Mouse (Mus musculus) layer of hippocampus, postnatal 36 days (tissue): ENCODE data around the gene Sirt1. TPM values are rescaled to one million over a fixed set of nuclear protein-coding genes. Genes with fewer than 3 reads are reported as not detected.
"Not testable (repeated sequence)": the region's sequence is repeated elsewhere in the genome, so short reads cannot be mapped to it uniquely, and the experiment has no call there.

Experiments
- DNase-seq, 2 experiments: peaks; one replicate each; pipeline ENCODE4 v3.0.0; 2022
- total RNA-seq, 2 experiments: library from RNA; stranded (reverse); gene quantifications; 2 replicates each; pipeline ENCODE4 v1.2.3; 2021

Sirt1 gene
- total RNA-seq, 2 experiments from 2014 or later, result 12.8 to 15.4 TPM

DNA sequence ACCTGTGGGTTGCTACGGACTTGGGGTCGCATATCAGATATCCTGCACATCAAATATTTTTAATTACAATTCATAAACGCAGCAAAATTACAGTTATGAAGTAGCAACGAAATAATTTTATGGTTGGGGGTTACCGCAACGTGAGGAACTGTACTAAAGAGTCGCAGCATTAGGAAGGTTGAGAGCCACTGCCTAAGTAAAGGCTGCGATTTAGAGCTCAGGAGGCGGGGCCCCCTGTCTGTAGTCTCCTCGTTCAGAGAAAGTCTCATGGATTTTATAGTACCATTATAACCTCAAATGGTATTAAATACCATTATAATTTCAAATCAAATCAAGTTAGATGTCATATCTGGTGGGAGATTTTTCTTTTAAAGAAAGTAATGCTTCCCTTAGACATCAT is 5.5 kb upstream of the Sirt1 start:
- DNase-seq, result no peak

DNA sequence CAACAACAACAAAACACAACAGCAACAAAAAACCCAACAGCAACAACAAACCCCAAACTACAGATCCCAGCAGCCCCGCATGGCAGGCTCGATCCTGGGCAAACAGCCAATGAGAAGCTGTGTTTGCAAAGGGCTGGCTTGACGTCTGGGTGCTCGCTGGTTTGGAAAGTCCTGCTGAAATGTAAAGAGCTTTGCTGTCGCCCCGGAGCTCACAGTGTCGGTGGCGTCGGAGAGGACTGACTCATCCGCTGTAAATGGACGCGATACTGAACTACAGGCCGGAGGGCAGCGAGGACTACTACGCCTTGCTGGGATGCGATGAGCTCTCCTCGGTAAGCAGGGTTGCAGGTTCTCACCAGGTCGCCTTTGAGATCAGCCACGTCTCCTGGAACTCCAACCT is 4.9 kb upstream of the Sirt1 start:
- peak; percentile 80 to 83 for DNase-seq

DNA sequence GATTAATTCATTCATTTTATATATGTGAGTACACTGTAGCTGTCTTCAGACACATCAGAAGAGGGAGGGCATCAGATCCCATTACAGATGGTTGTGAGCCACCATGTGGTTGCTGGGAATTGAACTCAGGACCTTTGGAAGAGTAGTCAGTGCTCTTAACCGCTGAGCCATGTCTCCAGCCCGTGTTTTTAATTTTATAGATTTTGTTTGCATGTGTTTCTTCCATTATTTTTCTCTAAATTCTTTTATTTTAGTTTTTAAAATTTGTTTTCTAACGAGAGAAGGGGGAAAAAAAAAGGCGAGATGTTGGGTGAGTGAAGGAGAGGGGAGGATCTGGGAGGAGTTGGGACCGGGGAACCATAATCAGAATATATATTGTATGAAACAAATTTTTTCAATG is 4.4 kb upstream of the Sirt1 start:
- DNase-seq, result not testable (repeated sequence)

DNA sequence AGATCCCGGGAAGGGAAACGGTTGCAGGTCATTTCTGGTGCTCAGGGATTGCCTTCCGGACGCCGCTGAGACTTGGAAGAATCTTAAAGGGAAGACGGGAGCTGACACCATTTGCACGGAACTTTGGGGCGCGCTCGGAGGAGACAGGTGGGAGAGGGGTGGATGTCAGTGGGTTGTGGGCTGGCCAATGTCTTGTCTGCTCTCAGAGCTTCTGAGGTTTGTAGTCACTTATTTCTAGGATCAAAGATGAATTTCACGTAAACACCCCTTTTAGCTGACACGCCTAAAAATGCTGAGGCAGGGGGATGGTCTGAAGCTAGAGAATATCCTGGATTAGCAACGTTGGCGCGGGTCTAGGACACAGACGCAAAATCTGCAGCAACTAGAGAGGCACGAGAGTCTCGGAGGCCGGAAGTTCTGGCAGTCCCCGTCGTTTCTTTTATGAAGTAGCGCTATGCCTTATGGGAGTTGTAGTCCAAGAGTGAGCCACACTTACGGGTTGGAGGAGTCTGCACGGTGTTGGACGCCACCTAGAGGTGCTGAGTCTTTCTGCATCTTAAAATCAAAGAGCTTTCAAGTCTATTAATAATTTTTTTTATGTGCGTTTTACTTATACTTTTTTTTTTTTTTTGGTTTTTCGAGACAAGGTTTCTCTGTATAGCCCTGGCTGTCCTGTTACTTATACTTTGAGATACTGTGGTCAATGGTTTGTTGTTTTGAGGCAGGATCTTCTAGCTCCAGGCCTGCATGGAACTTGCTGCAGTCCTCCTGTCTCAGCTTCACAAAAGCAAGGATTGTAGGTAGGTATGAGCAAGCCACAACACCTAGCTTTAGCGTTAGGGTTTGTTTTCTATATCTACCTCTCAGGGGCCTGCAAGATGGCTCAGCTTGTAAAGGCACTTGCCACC is 1.1 kb upstream of the Sirt1 start, which contains the start of gene Dnajc12:
Gene Dnajc12, plus strand, starts transcription at position 72 of the 908 bp plus-strand sequence.
- peak; percentile 66 to 71 for DNase-seq

DNA sequence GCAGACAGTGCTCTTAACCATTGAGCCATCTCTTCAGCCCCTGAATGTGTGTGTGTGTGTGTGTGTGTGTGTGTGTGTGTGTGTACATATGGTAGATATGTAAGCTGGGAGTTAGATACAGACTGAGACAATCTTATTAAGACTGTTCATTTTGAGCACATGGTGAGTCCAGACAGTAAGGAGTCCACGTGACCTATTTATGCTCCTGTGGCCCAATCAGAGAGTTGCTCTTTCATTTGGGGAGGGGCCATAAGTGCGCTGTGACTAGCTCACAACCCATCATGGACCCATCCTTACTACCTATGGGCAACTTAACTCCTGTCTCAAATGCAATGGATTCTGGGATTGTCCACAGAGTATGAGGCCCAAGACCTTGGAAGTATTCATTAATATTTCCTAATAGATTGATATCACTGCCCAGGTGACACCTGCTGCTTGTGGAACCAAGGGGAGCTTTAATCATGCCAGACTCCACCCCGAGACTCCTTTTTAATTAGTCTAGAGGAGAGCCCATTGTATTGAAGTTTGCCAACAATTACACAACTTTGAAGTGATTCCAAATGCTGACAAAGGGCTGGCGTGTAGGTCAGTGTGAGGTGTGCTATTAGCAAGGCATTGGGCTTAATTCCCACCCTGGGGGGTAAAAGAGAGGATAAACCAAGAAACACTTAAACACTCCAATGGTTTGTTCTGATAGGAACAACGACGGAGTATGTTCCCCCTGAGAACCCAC is 2.4 kb downstream of the Sirt1 start:
- DNase-seq, result no peak

DNA sequence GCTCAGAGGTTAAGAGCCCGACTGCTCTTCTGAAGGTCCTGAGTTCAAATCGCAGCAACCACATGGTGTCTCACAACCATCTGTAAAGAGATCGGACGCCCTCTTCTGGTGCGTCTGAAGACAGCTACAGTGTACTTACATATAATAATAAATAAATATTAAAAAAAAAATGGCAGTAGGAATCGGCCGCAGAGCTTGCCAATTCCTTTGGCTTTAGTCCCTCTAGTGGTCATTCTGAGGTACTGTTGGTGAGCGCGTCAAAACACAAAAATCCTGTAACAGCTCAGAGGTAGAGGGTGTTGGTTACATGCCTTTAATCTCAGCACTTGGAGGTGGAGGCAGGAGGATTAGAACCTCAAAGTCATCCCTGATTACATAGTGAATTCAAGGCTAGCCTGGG is 4.0 kb downstream of the Sirt1 start:
- peak; percentile 21 to 22 for DNase-seq

DNA sequence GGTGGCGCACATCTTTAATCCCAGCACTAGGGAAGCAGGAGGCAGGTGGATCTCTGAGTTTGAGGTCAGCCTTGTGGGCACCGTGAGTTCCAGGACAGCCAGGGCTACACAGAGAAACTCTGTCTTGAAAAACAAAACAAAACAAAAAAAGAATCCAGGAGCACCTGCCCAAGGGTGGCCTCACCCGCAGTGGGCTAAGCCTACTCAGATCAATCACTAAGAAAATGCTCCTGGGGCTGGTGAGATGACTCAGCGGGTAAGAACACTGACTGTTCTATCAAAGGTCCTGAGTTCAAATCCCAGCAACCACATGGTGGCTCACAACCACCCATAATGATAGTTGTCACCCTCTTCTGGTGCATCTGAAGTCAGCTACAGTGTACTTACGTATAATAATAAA is 5.2 kb downstream of the Sirt1 start:
- no peak for DNase-seq

DNA sequence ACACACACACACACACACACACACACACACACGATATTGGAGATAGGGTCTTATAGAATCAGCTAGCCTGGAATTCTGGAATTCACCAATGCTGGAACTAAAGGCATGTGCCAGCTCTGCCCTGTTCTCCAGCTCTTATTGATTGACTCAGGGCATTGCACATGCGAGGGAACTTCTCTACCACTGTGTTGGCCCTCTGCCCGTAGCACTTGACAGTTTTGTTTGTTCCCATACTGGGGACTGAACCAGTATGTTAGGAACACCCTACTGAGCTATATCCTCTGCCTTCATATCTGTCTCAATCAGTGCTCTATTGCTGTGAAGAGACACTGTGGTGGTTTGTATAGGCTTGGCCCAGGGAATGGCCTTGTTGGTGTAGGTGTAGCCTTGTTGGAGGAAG is 13.5 kb downstream of the Sirt1 start:
- DNase-seq, result no peak

DNA sequence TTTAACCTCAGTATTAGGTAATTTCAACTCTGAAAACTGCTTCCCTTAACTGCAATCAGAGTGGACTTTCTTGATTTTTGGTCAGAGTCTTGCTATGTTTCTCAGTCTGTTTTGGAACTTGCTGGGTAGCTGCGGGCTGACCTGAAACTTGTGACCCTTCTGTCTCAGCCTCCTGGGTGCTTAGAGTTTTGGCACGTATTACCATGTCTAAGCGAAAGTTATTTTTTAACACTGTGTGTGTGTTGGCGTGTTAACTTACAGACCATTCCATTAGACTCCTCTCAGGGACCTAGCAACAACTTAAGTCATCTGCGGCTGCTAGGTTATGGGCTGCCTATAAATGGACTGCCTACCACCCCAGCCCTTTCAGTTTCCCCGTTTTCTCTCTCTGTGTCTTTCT is 14.1 kb downstream of the Sirt1 start:
- no peak for DNase-seq

DNA sequence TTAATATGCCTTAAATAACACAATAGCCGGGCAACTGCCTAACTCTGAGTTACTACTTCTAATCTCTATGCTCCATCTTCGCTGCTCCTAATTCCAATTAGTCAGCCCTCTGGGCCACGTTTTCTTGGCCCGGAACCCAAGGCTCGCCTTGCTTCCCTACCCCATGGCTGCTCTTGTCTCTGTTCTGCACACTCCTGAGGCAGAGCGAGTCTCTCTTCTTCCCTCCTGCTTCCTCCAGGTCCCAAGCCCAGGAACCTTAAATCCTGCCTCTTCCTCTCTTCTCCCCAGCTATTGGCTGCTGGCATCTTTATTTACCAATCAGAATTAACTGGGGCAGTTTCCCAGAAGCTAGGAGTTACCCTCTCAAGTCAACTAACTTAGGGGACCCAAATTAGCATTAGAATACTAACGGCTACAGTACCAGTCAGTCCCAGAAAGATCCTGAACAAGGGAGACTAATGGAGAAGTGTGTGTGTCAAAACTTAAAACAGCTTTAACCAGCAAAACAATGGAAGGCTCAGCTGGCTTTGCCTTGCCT is 15.5 kb downstream of the Sirt1 start:
- no peak for DNase-seq

DNA sequence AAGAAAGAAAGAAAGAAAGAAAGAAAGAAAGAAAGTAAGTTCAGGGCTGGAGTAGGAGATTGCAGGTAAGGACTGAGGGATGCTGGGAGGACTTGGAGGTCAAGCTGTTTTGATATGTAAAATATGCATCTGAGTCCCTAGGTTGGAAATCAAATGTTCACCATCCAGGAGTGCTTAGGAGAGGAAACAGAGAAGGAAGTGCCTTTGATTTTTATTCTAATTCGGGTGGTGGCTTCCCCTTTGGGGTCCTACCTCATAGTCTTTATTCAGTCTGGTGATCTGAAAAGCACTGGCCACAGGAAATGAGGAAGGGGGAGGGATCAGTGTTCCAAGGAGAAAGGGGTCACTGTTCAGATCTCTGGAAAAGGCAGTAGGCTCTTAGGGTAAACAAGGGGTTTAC is 21.0 kb downstream of the Sirt1 start:
- no peak for DNase-seq

DNA sequence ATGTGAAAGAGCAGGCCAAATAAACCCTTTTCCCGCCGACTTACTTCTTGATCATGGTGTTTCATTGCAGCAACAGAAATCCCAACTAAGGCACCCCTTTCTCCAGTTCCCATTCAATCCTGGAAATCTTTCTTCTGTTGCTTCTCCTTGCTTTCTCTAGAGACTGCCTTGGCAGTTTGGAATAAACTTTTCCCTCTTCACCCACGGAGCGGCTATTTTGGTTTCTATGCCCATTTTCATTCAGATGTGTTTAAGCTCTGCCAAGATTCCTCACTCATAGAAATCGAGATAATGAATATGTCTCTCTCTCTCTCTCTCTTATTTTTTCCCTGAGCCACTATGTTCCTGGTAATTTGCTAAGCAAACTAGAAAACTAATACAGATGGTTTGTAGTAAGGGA is 29.4 kb downstream of the Sirt1 start:
- no peak for DNase-seq

DNA sequence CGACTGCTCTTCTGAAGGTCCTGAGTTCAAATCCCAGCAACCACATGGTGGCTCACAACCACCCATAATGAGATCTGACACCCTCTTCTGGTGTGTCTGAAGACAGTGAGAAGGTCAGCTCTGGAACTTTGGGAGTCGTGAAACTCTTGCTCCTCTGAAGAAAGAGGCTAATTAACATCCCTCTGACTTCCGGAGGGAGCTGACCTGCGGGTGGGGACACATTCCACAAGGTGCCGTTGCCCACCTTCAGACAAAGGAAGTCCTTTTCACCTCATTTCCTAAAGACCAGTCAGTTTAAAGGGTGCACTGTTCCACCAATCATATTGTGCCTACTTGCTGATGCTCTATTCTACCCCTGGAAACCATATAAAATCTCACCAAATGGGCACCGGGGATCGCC is 30.4 kb downstream of the Sirt1 start:
- DNase-seq, result not testable (repeated sequence)

DNA sequence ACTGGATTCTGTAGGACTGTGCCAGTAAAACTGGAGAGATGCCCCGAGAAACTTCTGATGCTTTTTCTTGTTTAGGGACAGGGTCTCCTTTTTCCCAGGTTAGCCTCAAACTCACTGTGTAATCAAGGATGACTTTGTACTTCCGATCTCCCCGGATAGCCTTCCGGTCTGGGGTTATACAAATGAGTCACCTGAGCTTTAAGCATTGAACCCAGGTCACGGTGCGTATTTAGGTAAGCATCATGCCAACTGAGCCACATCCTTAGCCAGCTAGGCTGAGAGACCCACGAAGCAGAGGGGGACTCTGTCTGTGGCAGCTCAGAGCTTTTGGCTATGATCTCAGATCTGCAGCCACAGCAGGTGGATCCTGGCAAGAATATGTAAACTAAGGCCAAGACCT is 30.8 kb downstream of the Sirt1 start:
- DNase-seq, result no peak

DNA sequence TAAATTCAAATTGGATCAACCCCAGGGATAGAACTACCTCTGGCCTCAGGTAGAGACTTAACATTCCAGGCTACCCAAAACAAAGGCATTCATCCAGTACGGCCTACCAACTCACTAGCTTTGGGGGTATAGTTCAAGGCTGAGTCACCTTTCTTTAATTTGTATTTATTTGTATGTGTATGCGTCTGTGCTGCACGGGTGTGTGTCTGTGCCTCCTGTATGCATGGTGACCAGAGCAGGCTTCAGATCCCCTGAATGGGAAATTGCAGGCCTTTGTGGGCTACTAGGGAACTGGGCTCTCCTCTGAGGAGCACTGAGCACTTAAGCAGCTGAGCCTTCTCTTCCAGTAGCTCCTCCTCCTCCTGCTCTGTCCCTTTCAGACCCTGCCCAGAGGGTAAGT is 33.2 kb downstream of the Sirt1 start:
- no peak for DNase-seq

DNA sequence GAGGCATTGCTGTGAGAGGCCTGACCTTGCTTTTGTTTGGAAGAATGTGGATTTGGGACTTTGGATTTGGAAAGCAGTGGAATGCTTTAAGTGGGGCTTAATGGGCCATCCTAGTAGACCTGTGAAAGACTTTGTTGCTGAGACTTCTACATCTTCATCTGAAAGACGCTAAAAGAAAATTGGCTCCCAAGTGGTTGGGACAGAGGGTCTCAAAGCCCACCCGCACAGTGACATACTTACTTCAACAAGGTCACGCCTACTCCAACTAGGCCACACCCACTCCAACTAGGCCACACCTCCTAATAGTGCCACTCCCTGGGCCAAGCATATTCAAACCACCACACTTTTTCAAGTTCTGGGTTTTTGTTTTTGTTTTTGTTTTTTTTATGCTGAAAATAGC is 36.8 kb downstream of the Sirt1 start:
- DNase-seq, result no peak

DNA sequence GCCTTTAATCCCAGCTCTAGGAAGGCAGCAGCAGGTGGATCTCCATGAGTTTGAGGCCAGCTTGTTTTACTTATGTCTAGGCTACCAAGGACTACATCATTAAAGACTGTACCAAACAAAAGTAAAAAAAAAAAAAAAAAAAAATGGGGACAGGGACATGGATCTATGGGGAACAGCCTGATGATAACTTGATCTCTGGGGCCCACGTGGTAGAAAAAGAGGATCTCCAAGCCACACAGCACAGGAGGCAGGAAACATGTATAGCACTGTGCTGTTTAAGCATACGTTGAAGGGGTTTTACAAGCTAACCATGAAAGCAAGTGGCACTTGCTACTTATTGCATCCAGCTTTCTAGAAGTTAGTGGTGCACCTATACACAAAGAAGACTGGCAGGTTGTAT is 40.2 kb downstream of the Sirt1 start:
- DNase-seq, result no peak

DNA sequence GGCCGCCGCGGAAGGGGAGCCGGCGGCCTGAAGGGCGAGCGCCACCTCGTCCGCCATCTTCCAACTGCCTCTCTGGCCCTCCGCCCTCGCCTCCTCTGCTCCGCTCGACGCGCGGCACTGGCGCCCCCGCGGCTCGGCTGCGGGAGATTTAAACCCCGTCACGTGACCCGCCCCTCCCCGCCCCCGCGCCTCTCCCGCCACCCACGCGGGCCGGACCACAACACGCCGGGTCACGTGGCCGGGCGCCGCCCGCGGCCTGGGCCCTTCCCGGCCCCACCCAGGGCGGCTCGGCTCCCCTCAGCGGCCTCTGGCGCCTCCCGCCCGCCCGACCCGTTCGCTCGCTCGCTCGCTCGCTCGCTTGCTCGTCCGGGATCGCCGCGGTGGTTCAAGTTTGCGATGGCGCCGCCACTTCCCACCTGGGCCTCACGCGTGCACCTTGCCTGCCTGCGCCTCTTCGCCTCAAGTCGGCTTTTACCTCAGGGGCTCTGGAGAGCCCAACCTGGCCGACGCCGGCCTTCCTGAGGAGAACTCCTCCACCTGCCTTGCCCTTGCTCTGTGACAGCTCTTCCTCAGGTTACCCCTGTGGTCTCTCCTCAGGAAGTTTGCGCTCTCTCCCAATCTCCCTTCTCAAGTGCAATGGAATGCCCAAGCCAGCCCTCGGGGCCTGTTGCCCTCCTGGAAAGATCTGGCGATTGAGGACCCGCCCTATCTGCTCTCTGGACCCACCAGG is 42.4 kb downstream of the Sirt1 start:
- DNase-seq, result peak; percentile 81 to 85

DNA sequence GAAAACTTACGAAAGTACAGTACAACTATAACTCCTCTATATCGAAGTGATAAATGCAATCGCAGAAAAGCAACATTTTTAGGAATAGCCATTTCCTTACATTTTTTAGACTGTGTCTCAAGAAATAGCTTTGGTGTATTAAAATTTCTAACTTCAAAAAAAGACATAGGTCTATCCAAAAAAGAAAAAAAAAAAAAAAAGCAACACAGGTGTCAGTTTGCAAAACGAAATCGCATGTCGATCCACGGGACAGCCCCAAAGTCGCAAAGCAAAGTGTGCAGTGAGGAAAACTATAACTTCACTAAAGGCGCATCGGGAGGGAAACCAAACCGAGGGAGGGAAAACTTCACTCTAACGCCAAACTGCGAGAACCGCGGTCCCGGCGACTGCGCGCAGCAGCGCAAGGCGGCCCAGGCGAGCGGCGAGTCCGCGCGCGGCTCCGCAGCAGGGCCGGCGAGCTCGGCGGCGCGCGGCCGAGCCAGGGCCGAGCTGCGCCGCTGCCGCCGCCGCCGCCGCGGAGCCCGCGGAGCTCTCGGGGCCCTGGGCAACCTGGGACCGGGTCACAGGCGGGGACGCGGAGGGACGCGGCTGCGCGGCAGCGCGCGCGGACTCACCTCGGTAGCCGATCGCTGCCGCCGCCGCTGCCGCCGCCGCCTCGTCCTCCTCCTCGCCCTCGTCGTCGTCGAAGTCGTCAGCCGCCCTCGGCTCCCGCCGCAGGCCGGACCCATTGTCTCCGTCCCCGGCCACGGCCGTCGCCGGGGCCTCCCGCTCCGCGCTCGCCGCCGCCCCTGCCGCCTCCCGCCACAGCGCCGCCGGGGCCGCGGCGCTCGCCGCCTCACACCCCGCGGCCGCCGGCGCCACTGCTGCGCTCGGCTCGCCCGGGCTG is 43.3 kb downstream of the Sirt1 start:
- peak; percentile 33 to 49 for DNase-seq

DNA sequence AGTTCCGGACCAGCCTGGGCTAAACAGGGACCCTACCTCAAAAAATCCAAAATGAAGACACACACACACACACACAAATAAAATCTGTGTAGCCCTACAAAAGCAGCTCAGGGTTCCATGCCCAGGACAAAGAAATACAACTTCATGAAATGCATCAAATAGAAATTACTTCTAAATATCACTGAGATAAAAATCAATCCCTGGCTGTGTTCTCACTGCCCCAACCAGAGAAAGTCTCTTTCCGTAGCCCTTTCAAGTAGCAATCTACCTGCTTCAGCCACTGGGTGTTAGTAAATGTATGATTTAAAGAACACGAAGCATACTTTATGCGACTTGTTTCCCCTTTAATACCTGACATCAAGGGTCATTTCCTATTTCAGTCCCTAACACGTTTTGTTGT is 44.2 kb downstream of the Sirt1 start:
- no peak for DNase-seq

DNA sequence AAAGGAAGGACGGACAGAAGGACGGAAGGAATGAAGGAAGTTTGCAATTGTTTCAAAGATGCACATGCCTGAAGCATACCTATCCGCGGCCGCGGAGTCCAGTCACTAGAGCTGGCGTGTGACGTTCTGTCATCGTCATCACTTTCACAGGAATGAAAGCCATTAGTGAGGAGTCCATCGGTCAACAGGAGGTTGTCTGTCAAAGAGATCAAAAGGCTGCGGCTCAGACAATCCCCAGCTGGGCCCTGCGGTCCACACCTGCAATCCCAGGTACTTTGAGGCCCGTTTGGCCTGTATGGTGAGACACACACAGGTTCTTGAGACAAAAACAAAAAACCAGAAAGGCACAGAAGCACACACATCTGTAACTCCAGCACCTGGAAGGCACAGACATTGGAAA is 44.6 kb downstream of the Sirt1 start:
- DNase-seq, result no peak

DNA sequence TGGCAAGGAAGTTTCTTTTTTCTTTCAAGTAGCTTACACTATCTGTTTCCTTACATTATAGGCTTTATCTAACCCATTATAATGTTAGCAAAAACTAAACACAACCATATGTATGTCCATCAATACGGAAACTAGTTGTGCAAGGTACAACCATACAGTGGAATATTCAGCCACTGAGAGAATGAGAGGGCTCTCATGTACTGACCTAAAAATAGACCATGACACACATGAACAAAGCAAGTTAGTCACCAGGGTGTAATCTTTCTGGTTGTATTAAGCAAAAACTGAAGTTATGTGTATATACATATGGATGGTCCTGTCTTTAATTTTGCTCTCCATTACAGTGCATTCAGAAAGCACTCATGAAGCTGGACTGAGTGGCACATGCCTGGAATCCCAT is 54.4 kb downstream of the Sirt1 start:
- DNase-seq, result no peak
